Comparison of ENCODE assay signal across 22 mouse cellular contexts in the genomic region with DNA sequence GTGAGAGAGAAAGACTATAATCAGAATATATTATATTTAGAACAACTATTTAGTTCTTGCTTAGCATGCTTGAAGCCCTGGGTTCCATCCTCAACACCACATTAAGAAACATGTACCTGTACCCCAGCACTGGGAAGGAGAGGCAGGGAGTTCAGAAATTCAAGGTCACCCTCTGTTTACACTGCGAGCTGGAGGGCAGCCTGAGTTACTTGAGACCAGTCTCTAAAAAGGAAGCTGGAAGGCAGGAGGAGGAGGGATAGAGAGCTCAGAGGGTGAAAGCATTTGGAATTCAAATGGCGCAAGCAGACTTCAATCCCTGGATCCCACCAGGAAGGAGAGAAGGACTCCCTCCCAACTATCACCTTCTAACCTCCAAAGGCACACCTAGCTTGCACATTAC. TPM values are rescaled to one million over a fixed set of nuclear protein-coding genes. Genes with fewer than 3 reads are reported as not detected.
DNase-seq lines count a peak whose midpoint lies in the region; ATAC-seq and TF ChIP-seq lines count a peak whose summit lies in the region.
"Had no signal": no experiment of that assay in that cellular context is flagged by ENCODE, and none has a peak within 500 bp of the region (broad histone marks: within the 10 kb centered on the region; RNA-seq: fewer than 3 reads in every experiment).

No protein-coding gene starts in this region.

- H3K9me3 ChIP-seq in kidney, embryonic 14.5 days (ENCODE audit: control insufficient read depth, low read length) = no peaks in the 10 kb centered on the region
- H3K9me3 ChIP-seq: embryonic facial prominence, embryonic 13.5 days; heart, embryonic 15.5 days; hindbrain, embryonic 10.5 days; liver, embryonic 15.5 days; neural tube, embryonic 13.5 days; stomach, embryonic 15.5 days had no signal

- intact Hi-C loops in gastrocnemius, adult 2 months (cut with DNase I) = no loop called here

- no peaks in the 10 kb centered on the region for H3K36me3 ChIP-seq in kidney, embryonic 14.5 days (ENCODE audit: control insufficient read depth, insufficient read depth, low read length)
- H3K36me3 ChIP-seq: heart, embryonic 15.5 days; hindbrain, embryonic 10.5 days; liver, embryonic 15.5 days; neural tube, embryonic 13.5 days; stomach, embryonic 15.5 days had no signal

- no peak overlapping the region for H3K9ac ChIP-seq in kidney, embryonic 14.5 days (ENCODE audit: low read depth, low read length)
- H3K9ac ChIP-seq: embryonic facial prominence, embryonic 13.5 days; heart, embryonic 15.5 days; liver, embryonic 15.5 days; neural tube, embryonic 13.5 days; stomach, embryonic 15.5 days had no signal

- peak overlapping the region; percentile 82 for H3K27ac ChIP-seq in gastrocnemius, adult 2 months
- no peak overlapping the region; the same call in 1 of the 2 replicates for H3K27ac ChIP-seq in kidney, embryonic 14.5 days (ENCODE audit: low read depth, low read length)
- H3K27ac ChIP-seq: embryonic facial prominence, embryonic 13.5 days; heart, embryonic 15.5 days; hindbrain, embryonic 10.5 days; neural tube, embryonic 13.5 days; stomach, embryonic 15.5 days had no signal

- ATAC-seq in kidney, embryonic 14.5 days (ENCODE audit: low FRiP score, low TSS enrichment) = no peak

- peak; percentile 59 for DNase-seq in gastrocnemius, adult 2 months
- DNase-seq in gastrocnemius, postnatal 4 days (ENCODE audit: low spot score in 2 of 2) = no peak
- peak; percentile 40 to 57 for DNase-seq in kidney, postnatal 25 days
- DNase-seq in ES-CJ7 (ENCODE audit: low read depth, low spot score) = peak; percentile 86
- peak; percentile 18 for DNase-seq in lung, postnatal 14 days
- DNase-seq in testis, postnatal 10 days (ENCODE audit: low spot score) = no peak
- DNase-seq in right cerebral cortex, postnatal 14 days = no peak
- DNase-seq: cerebellum, adult 18-20 months had no signal

- 23% methylated on average over 2 of the region's 2 CpGs for WGBS in kidney, embryonic 14.5 days

- TF ChIP-seq CTCF in gastrocnemius, adult 2 months (IDR thresholded peaks at IDR 0.05) = no peak

- H3K4me2 ChIP-seq in kidney, embryonic 14.5 days (replicated peaks; ENCODE audit: low read depth, low read length) = no peak overlapping the region
- H3K4me2 ChIP-seq: embryonic facial prominence, embryonic 13.5 days; heart, embryonic 15.5 days; liver, embryonic 15.5 days; neural tube, embryonic 13.5 days; stomach, embryonic 15.5 days had no signal

- peak overlapping the region; percentile 32 for H3K4me3 ChIP-seq in gastrocnemius, adult 2 months
- H3K4me3 ChIP-seq in kidney, embryonic 14.5 days (ENCODE audit: low read length) = no peak overlapping the region
- H3K4me3 ChIP-seq: embryonic facial prominence, embryonic 13.5 days; heart, embryonic 15.5 days; hindbrain, embryonic 10.5 days; liver, embryonic 15.5 days; neural tube, embryonic 13.5 days; stomach, embryonic 15.5 days had no signal

- H3K27me3 ChIP-seq in kidney, embryonic 14.5 days (ENCODE audit: control insufficient read depth, insufficient read depth, low read length) = no peaks in the 10 kb centered on the region
- H3K27me3 ChIP-seq: CH12.LX; embryonic facial prominence, embryonic 13.5 days; heart, embryonic 15.5 days; liver, embryonic 15.5 days; neural tube, embryonic 13.5 days; Patski; stomach, embryonic 15.5 days had no signal

- H3K4me1 ChIP-seq in kidney, embryonic 14.5 days (ENCODE audit: control insufficient read depth, insufficient read depth, low read length) = peaks cover 4% of the 10 kb centered on the region; the same call in 1 of the 2 replicates
- H3K4me1 ChIP-seq: hindbrain, embryonic 10.5 days; neural tube, embryonic 13.5 days had no signal

RNA-seq across cellular contexts. Expression of a gene that starts 12.7 kb away (rescaled TPM):
- total RNA-seq in gastrocnemius, adult 2 months (2021) = 10 to 100 TPM; 10.7 to 11.8 TPM
- total RNA-seq in gastrocnemius, postnatal 4 days (2021) = 10 to 100 TPM in 1 of 2 experiments, 1 to 10 TPM in 1; 9.2 to 13.0 TPM
- polyA plus RNA-seq in kidney, embryonic 14.5 days (2014; fragmentation: Nextera tagmentation; extraction: Ambion mirVana) = 9.3 and 10.1 TPM in 2 replicates

RNA-seq across cellular contexts. Expression of a gene that starts 12.9 kb away (rescaled TPM):
- total RNA-seq in gastrocnemius, adult 2 months (2021) = 100 to 1,000 TPM; 112 to 139 TPM
- total RNA-seq in gastrocnemius, postnatal 4 days (2021) = 100 to 1,000 TPM; 133 to 135 TPM
- polyA plus RNA-seq in kidney, embryonic 14.5 days (2014; fragmentation: Nextera tagmentation; extraction: Ambion mirVana) = 77.3 and 112 TPM in 2 replicates

RNA-seq across cellular contexts. Expression of a gene that starts 57.6 kb away (rescaled TPM):
- total RNA-seq in gastrocnemius, adult 2 months (2021) = not detected
- not detected for total RNA-seq in gastrocnemius, postnatal 4 days (2021)
- not detected in 2 replicates for polyA plus RNA-seq in kidney, embryonic 14.5 days (2014; fragmentation: Nextera tagmentation; extraction: Ambion mirVana)
- total RNA-seq: CH12.LX; common myeloid progenitor, adult 5-6 weeks; layer of hippocampus, postnatal 25 days; left cerebral cortex, postnatal 36 days had no signal
- polyA plus RNA-seq: gonadal fat pad, adult 2 months; heart, embryonic 15.5 days; hindbrain, embryonic 10.5 days; intestine, embryonic 14.5 days; neural tube, embryonic 13.5 days; Patski had no signal

Comparison
In these comparisons a context has a peak if more than half of its experiments do, and no peak if none do; other contexts are left out.
1. DNase-seq: peak in gastrocnemius, adult 2 months (single experiment), kidney, postnatal 25 days (2 of 2), ES-CJ7 (single experiment) and lung, postnatal 14 days (single experiment); none in gastrocnemius, postnatal 4 days (0 of 2), testis, postnatal 10 days (single experiment) and right cerebral cortex, postnatal 14 days (single experiment).